Mouse (Mus musculus) neural tube, embryonic 10.5 days (tissue): ENCODE results near the gene Slc7a11.
A peak's percentile ranks its signal among the peaks of the same experiment; 100 is the strongest.

ENCODE experiments used
- DNase-seq: peaks from one replicate; pipeline ENCODE4 v3.0.0-alpha.2; 2017; ENCODE audit warnings: low spot score; ENCODE audit errors: extremely low spot score

The Slc7a11 gene

DNA sequence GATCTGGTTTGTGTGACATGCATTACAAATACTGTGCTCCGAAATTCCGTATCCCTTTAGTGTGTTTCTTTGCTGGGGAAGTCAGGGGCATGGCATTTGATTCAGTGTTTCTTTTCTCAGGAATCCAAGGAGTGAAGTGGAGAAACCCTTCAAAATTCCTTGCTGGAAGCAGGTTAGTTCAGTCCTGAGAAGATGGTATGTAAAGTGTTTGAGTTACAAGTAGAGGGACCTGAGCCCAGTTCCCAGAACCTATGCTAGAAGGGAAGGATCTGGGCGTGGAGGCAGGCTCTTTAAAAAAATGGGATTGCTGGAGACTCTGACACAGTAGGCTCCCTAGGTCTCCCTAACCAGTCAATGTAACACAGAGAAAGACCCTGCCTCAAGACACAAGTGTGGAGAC is 572.6 kb downstream of the Slc7a11 start:
- DNase-seq: no peak

DNA sequence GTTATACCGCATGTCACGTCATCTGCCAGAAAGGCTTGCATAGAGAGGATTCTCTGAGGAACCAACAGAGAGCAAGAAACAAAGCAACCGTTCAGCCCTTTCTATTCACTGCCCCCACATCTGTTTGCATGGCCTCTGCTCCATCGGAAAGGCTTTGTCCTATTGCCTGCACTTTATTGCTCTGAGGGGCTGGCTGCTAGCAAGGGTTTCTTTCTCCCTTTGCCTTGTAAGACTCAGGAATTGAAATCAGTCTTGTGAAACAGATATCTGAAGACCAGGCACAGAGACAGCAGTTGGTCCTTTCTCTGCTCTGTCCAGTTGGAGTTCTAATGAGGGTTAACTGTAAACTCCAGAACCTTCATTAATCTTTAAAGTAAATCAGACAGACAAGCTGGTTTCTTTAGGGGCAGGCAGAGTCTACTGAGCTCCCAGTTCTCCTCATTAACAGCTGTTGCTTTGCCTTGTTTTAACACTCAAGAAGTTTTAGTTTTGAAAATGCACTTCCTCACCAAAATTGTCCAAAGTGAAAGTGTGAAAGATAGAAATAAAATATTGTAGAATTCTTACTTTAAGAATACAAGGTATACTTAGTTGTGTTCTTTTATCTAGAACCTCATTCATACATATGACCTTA is 575.3 kb downstream of the Slc7a11 start:
- DNase-seq: peak; percentile 59

DNA sequence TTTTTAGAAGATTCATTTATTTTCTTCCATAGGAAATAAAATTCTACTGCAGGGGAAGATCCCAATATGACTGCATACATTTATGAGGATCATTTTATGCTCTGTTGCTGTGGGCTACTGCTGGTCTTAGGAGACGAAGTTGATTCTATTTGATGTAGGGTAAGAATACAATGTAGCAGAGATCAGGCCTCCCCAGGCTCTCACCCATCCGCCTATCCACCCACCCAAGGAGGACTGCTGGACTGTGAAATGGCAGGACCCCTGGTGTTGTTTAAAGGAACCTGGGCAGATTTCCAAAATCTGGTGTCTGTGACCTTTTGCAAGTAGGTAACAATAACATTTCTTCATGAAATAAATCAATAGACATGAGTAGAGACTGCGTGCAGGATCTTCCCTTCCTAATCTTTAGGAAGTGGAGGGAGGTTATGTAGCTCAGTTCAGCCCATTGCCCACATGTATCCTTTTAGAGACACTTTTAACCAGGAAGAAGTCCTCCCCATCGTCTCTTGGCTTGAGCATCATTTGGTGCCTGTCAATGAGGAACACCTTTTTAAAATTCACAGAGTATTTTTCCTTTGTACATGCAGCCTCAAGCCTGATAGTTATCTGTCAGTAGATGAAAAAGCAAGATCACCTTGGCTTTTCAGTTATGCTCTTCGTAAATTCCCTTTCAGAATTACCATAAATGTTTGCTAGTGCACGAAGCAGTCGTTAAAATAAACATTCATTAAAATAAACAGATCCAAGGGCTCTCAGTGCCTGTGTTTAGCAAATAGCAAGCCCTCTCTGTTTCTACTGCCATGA is 576.1 kb downstream of the Slc7a11 start:
- peak; percentile 27 for DNase-seq

DNA sequence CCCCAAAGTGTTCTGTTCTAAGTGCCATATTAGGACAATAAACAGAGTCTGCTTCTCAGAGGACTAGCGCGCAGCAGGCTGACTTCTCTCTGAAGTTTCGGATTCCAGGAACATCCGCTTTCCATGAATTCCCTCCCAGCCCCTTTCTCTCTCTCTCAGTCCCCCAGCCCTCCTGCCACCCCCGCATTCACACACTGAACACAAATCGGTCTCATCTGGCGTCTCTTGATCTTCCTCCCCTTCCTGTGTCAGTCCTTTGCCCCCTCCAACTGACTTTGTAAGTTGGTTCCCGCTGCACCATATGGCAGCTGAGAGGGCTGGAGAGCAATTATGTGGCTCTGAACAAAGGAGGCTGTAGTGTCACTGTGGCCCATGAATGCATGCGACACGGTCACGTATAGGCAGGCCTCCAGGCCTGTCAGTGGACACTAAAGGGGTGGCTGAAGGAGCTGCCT is 577.3 kb downstream of the Slc7a11 start:
- peak; percentile 82 for DNase-seq

GRCm38 (mm10) chr3:49856797-49857196 is 586.6 kb downstream of the Slc7a11 start:
- DNase-seq: no peak

- no peak for DNase-seq
Observed at GRCm38 (mm10) chr3:49854277-49854676, 589.1 kb downstream of the Slc7a11 start.

GRCm38 (mm10) chr3:49842971-49843370 is 600.4 kb downstream of the Slc7a11 start:
- DNase-seq: no peak
